Mouse (Mus musculus) stomach, embryonic 16.5 days (tissue): ENCODE data around the gene Chrna5. TPM values are rescaled to one million over a fixed set of nuclear protein-coding genes. Genes with fewer than 3 reads are reported as not detected.

Source experiments
- polyA plus RNA-seq: library from polyadenylated mRNA; unstranded; fragments of >200 nt; fragmentation: Nextera tagmentation; extraction: Ambion mirVana; gene quantifications from 2 replicates; pipeline ENCODE4 v1.2.1, GENCODE M21; 2015

The Chrna5 gene
- polyA plus RNA-seq, 1 experiment from 2014 or later, result 0.44 TPM

Other genes with a start within 250 kb of the Chrna5 start
- gene Wdr61, start 246.4 kb upstream of the Chrna5 start, polyA plus RNA-seq, result 148 and 151 TPM in 2 replicates
- gene Crabp1, start 216.1 kb upstream of the Chrna5 start, polyA plus RNA-seq, result 34.3 and 43.5 TPM in 2 replicates
- 28.5 and 31.5 TPM in 2 replicates for gene Ireb2, start 117.1 kb upstream of the Chrna5 start, polyA plus RNA-seq
- 3.1 and 3.7 TPM in 2 replicates for gene Hykk, start 63.6 kb upstream of the Chrna5 start, polyA plus RNA-seq
- gene Psma4, start 30.1 kb upstream of the Chrna5 start, polyA plus RNA-seq, result 257 and 260 TPM in 2 replicates
- gene AY074887, start 29.9 kb upstream of the Chrna5 start, polyA plus RNA-seq, result 0.31 and 0.79 TPM in 2 replicates
- gene Chrna3, start 45.7 kb downstream of the Chrna5 start, polyA plus RNA-seq, result 7.3 TPM in 2 replicates
- 3.6 and 3.7 TPM in 2 replicates for gene Chrnb4, start 67.9 kb downstream of the Chrna5 start, polyA plus RNA-seq
- gene Ube2q2, start 168.0 kb downstream of the Chrna5 start, polyA plus RNA-seq, result 14.3 and 15.8 TPM in 2 replicates
- gene Fbxo22, start 228.0 kb downstream of the Chrna5 start, polyA plus RNA-seq, result 50.0 and 50.8 TPM in 2 replicates